Mouse (Mus musculus): ENCODE measurements at regions not wholly inside any gene's neighbourhood (a gene's known extent, or its start where the extent isn't known, plus 50 kb on each side); places are given as distances from the start of the nearest gene placed in this dataset.

- TF ChIP-seq GATA1 (IDR thresholded peaks at IDR 0.05; ENCODE audit: borderline replicate concordance, low read length) (no peak), FLI1 (IDR thresholded peaks at IDR 0.05; ENCODE audit: low read length) (no peak)
Observed at GRCm38 (mm10) chr15:93913462-93913861, 317.8 kb upstream of the Prickle1 start.
